Mouse (Mus musculus): Measurements from ENCODE around the gene Pdxk.

Pdxk gene

GRCm38 (mm10) chr10:78458348-78459111 is 6.2 kb downstream of the Pdxk start:
- DNase-seq (ENCODE audit: low spot score), result no peak

- peak; percentile 56 for DNase-seq (ENCODE audit: low spot score)
Measured at GRCm38 (mm10) chr10:78457495-78458347, 7.1 kb downstream of the Pdxk start.

GRCm38 (mm10) chr10:78456696-78457095 is 8.1 kb downstream of the Pdxk start:
- no peak for DNase-seq (ENCODE audit: low spot score)

GRCm38 (mm10) chr10:78452641-78453040 is 12.1 kb downstream of the Pdxk start:
- no peak for DNase-seq (ENCODE audit: low spot score)

GRCm38 (mm10) chr10:78450761-78451160 is 14.0 kb downstream of the Pdxk start:
- DNase-seq (ENCODE audit: low spot score), result no peak

- no peak for DNase-seq (ENCODE audit: low spot score)
Measured at GRCm38 (mm10) chr10:78447396-78447795, 17.4 kb downstream of the Pdxk start.

- DNase-seq (ENCODE audit: low spot score), result no peak
Measured at GRCm38 (mm10) chr10:78446195-78446594, 18.6 kb downstream of the Pdxk start.

- DNase-seq (ENCODE audit: low spot score), result no peak
Measured at GRCm38 (mm10) chr10:78442292-78442691, 22.5 kb downstream of the Pdxk start.

- no peak for DNase-seq (ENCODE audit: low spot score)
Measured at GRCm38 (mm10) chr10:78441606-78442005, 23.2 kb downstream of the Pdxk start.

GRCm38 (mm10) chr10:78440812-78441211 is 24.0 kb downstream of the Pdxk start:
- DNase-seq (ENCODE audit: low spot score), result no peak

GRCm38 (mm10) chr10:78439990-78440389 is 24.8 kb downstream of the Pdxk start:
- no peak for DNase-seq (ENCODE audit: low spot score)

GRCm38 (mm10) chr10:78439550-78439949 is 25.2 kb downstream of the Pdxk start:
- DNase-seq (ENCODE audit: low spot score), result no peak

- peak; percentile 47 for DNase-seq (ENCODE audit: low spot score)
Measured at GRCm38 (mm10) chr10:78438094-78438493, 26.7 kb downstream of the Pdxk start.

- DNase-seq (ENCODE audit: low spot score), result no peak
Measured at GRCm38 (mm10) chr10:78432853-78433252, 31.9 kb downstream of the Pdxk start.

GRCm38 (mm10) chr10:78429776-78430175 is 35.0 kb downstream of the Pdxk start:
- DNase-seq (ENCODE audit: low spot score), result no peak

GRCm38 (mm10) chr10:78429180-78429579 is 35.6 kb downstream of the Pdxk start:
- peak; percentile 42 for DNase-seq (ENCODE audit: low spot score)

- DNase-seq (ENCODE audit: low spot score), result no peak
Measured at GRCm38 (mm10) chr10:78428070-78428469, 36.7 kb downstream of the Pdxk start.

GRCm38 (mm10) chr10:78426117-78426735 is 38.5 kb downstream of the Pdxk start:
- DNase-seq (ENCODE audit: low spot score), result peak; percentile 88

- peak; percentile 92 for DNase-seq (ENCODE audit: low spot score)
Measured at GRCm38 (mm10) chr10:78425181-78426041, 39.4 kb downstream of the Pdxk start, which contains the start of gene Cstb. Cstb (plus strand) TSS chr10:78425669.

- DNase-seq (ENCODE audit: low spot score), result no peak
Measured at GRCm38 (mm10) chr10:78422614-78423013, 42.2 kb downstream of the Pdxk start.

GRCm38 (mm10) chr10:78420929-78421328 is 43.8 kb downstream of the Pdxk start:
- DNase-seq (ENCODE audit: low spot score), result no peak

- no peak for DNase-seq (ENCODE audit: low spot score)
Measured at GRCm38 (mm10) chr10:78418791-78419190, 46.0 kb downstream of the Pdxk start.

Data from yolk sac, embryonic 10.5 days (tissue).